Mouse (Mus musculus): Measurements from ENCODE around the gene Hdac4. TPM values are rescaled to one million over a fixed set of nuclear protein-coding genes. Genes with fewer than 3 reads are reported as not detected.

Gene Hdac4
- polyA plus RNA-seq, 1 experiment from 2014 or later, result 6.4 TPM

- Histone ChIP-seq H3K9ac (no peak overlapping the region), H3K27me3 (replicated peaks) (no peaks in the 10 kb centered on the region), H3K36me3 (peaks cover 55% of the 10 kb centered on the region), H3K27ac (no peak overlapping the region), H3K4me2 (no peak overlapping the region), H3K9me3 (replicated peaks) (no peaks in the 10 kb centered on the region), H3K4me1 (no peaks in the 10 kb centered on the region), H3K4me3 (no peak overlapping the region)
- ATAC-seq, result no peak
Observed at GRCm38 (mm10) chr1:91991597-91991996, 203.9 kb downstream of the Hdac4 start.

GRCm38 (mm10) chr1:91990852-91991251 lies 204.6 kb downstream of the Hdac4 start:
- Histone ChIP-seq H3K4me1 (no peaks in the 10 kb centered on the region), H3K36me3 (peaks cover 53% of the 10 kb centered on the region), H3K9ac (no peak overlapping the region), H3K4me3 (no peak overlapping the region), H3K4me2 (no peak overlapping the region), H3K9me3 (replicated peaks) (no peaks in the 10 kb centered on the region), H3K27me3 (replicated peaks) (no peaks in the 10 kb centered on the region), H3K27ac (no peak overlapping the region)
- ATAC-seq, result no peak
- 88% methylated on average over 5 of the region's 5 CpGs for WGBS (ENCODE audit: insufficient replicate concordance)

- no peaks in the 10 kb centered on the region for H3K27me3 ChIP-seq (replicated peaks)
- 63% methylated on average over 1 of the region's 1 CpGs for WGBS (ENCODE audit: insufficient replicate concordance)
- H3K9ac ChIP-seq, result no peak overlapping the region
- no peak overlapping the region for H3K4me2 ChIP-seq
- no peak overlapping the region for H3K27ac ChIP-seq
- no peaks in the 10 kb centered on the region for H3K4me1 ChIP-seq
- no peaks in the 10 kb centered on the region for H3K9me3 ChIP-seq (replicated peaks)
- H3K4me3 ChIP-seq, result no peak overlapping the region
- no peak for ATAC-seq
- H3K36me3 ChIP-seq, result peaks cover 53% of the 10 kb centered on the region
Observed at GRCm38 (mm10) chr1:91988866-91989265, 206.6 kb downstream of the Hdac4 start.

GRCm38 (mm10) chr1:91987431-91987830 lies 208.1 kb downstream of the Hdac4 start:
- no peak for ATAC-seq
- no peaks in the 10 kb centered on the region for H3K4me1 ChIP-seq
- H3K27me3 ChIP-seq (replicated peaks), result no peaks in the 10 kb centered on the region
- no peaks in the 10 kb centered on the region for H3K9me3 ChIP-seq (replicated peaks)
- H3K4me2 ChIP-seq, result no peak overlapping the region
- no peak overlapping the region for H3K4me3 ChIP-seq
- peaks cover 64% of the 10 kb centered on the region for H3K36me3 ChIP-seq
- H3K9ac ChIP-seq, result no peak overlapping the region
- 89% methylated on average over 8 of the region's 8 CpGs for WGBS (ENCODE audit: insufficient replicate concordance)
- no peak overlapping the region for H3K27ac ChIP-seq

GRCm38 (mm10) chr1:91985783-91986182 lies 209.7 kb downstream of the Hdac4 start:
- ATAC-seq, result no peak
- Histone ChIP-seq H3K4me2 (no peak overlapping the region), H3K27me3 (replicated peaks) (no peaks in the 10 kb centered on the region), H3K9ac (no peak overlapping the region), H3K36me3 (peaks cover 62% of the 10 kb centered on the region), H3K9me3 (replicated peaks) (no peaks in the 10 kb centered on the region), H3K4me3 (no peak overlapping the region), H3K27ac (no peak overlapping the region), H3K4me1 (no peaks in the 10 kb centered on the region)

- Histone ChIP-seq H3K27ac (no peak overlapping the region), H3K36me3 (peaks cover 57% of the 10 kb centered on the region), H3K4me3 (no peak overlapping the region), H3K9ac (no peak overlapping the region), H3K9me3 (replicated peaks) (no peaks in the 10 kb centered on the region), H3K27me3 (replicated peaks) (no peaks in the 10 kb centered on the region), H3K4me2 (no peak overlapping the region), H3K4me1 (no peaks in the 10 kb centered on the region)
- ATAC-seq, result no peak
- WGBS (ENCODE audit: insufficient replicate concordance), result 66% methylated on average over 8 of the region's 8 CpGs
Observed at GRCm38 (mm10) chr1:91984507-91984906, 211.0 kb downstream of the Hdac4 start.

GRCm38 (mm10) chr1:91981381-91981780 lies 214.1 kb downstream of the Hdac4 start:
- H3K9me3 ChIP-seq (replicated peaks), result no peaks in the 10 kb centered on the region
- no peaks in the 10 kb centered on the region for H3K4me1 ChIP-seq
- H3K4me3 ChIP-seq, result no peak overlapping the region
- no peak overlapping the region for H3K27ac ChIP-seq
- no peak overlapping the region for H3K4me2 ChIP-seq
- no peak overlapping the region for H3K9ac ChIP-seq
- H3K27me3 ChIP-seq (replicated peaks), result no peaks in the 10 kb centered on the region
- ATAC-seq, result no peak
- H3K36me3 ChIP-seq, result peaks cover 54% of the 10 kb centered on the region
- WGBS (ENCODE audit: insufficient replicate concordance), result 43% methylated on average over 1 of the region's 1 CpGs

GRCm38 (mm10) chr1:91978443-91978842 lies 217.1 kb downstream of the Hdac4 start:
- Histone ChIP-seq H3K27me3 (replicated peaks) (no peaks in the 10 kb centered on the region), H3K4me1 (no peaks in the 10 kb centered on the region), H3K9ac (no peak overlapping the region), H3K36me3 (peaks cover 58% of the 10 kb centered on the region), H3K4me2 (no peak overlapping the region), H3K4me3 (no peak overlapping the region), H3K27ac (no peak overlapping the region), H3K9me3 (replicated peaks) (no peaks in the 10 kb centered on the region)
- WGBS (ENCODE audit: insufficient replicate concordance), result 67% methylated on average over 3 of the region's 3 CpGs
- no peak for ATAC-seq

- no peak overlapping the region for H3K9ac ChIP-seq
- H3K27ac ChIP-seq, result no peak overlapping the region
- H3K9me3 ChIP-seq (replicated peaks), result no peaks in the 10 kb centered on the region
- ATAC-seq, result no peak
- H3K4me3 ChIP-seq, result no peak overlapping the region
- H3K4me1 ChIP-seq, result no peaks in the 10 kb centered on the region
- H3K4me2 ChIP-seq, result no peak overlapping the region
- peaks cover 68% of the 10 kb centered on the region for H3K36me3 ChIP-seq
- WGBS (ENCODE audit: insufficient replicate concordance), result 59% methylated on average over 5 of the region's 5 CpGs
- H3K27me3 ChIP-seq (replicated peaks), result no peaks in the 10 kb centered on the region
Observed at GRCm38 (mm10) chr1:91968710-91969379, 226.7 kb downstream of the Hdac4 start.

- H3K9ac ChIP-seq, result no peak overlapping the region
- no peaks in the 10 kb centered on the region for H3K9me3 ChIP-seq (replicated peaks)
- H3K4me3 ChIP-seq, result no peak overlapping the region
- H3K27ac ChIP-seq, result no peak overlapping the region
- H3K27me3 ChIP-seq (replicated peaks), result no peaks in the 10 kb centered on the region
- WGBS (ENCODE audit: insufficient replicate concordance), result 77% methylated on average over 1 of the region's 1 CpGs
- no peak for ATAC-seq
- H3K36me3 ChIP-seq, result peaks cover 61% of the 10 kb centered on the region
- H3K4me1 ChIP-seq, result no peaks in the 10 kb centered on the region
- no peak overlapping the region for H3K4me2 ChIP-seq
Observed at GRCm38 (mm10) chr1:91967041-91967440, 228.5 kb downstream of the Hdac4 start.

- H3K4me1 ChIP-seq, result no peaks in the 10 kb centered on the region
- peaks cover 54% of the 10 kb centered on the region for H3K36me3 ChIP-seq
- no peak overlapping the region for H3K9ac ChIP-seq
- WGBS (ENCODE audit: insufficient replicate concordance), result 79% methylated on average over 9 of the region's 9 CpGs
- no peak overlapping the region for H3K27ac ChIP-seq
- H3K9me3 ChIP-seq (replicated peaks), result no peaks in the 10 kb centered on the region
- ATAC-seq, result no peak
- H3K4me2 ChIP-seq, result no peak overlapping the region
- H3K4me3 ChIP-seq, result no peak overlapping the region
- H3K27me3 ChIP-seq (replicated peaks), result no peaks in the 10 kb centered on the region
Observed at GRCm38 (mm10) chr1:91964486-91965335, 230.8 kb downstream of the Hdac4 start.

- Histone ChIP-seq H3K4me2 (no peak overlapping the region), H3K9me3 (replicated peaks) (no peaks in the 10 kb centered on the region), H3K9ac (no peak overlapping the region), H3K4me3 (no peak overlapping the region), H3K4me1 (no peaks in the 10 kb centered on the region), H3K27me3 (replicated peaks) (no peaks in the 10 kb centered on the region), H3K27ac (no peak overlapping the region), H3K36me3 (peaks cover 57% of the 10 kb centered on the region)
- 63% methylated on average over 1 of the region's 1 CpGs for WGBS (ENCODE audit: insufficient replicate concordance)
- ATAC-seq, result 0 out of 2 replicates have a peak, but pooled peaks have one; percentile 47
Observed at GRCm38 (mm10) chr1:91962256-91962655, 233.2 kb downstream of the Hdac4 start.

Data from liver, embryonic 12.5 days (tissue).